Mouse (Mus musculus) CH12.LX (cell line): ENCODE measurements around the gene Pi4k2b. TPM values are rescaled to one million over a fixed set of nuclear protein-coding genes. Genes with fewer than 3 reads are reported as not detected.

ENCODE experiments used
- DNase-seq: peaks from one replicate; pipeline ENCODE4 v3.0.0-alpha.2; 2013; ENCODE audit errors: extremely low read depth
- H3K27ac ChIP-seq: 2 replicates; pipeline ENCODE4 v1.5.1; 2012; ENCODE audit warnings: low read depth, mild to moderate bottlenecking, control low read depth, moderate library complexity; ENCODE audit not compliant: insufficient read depth
- H3K27me3 ChIP-seq: replicated peaks from 2 replicates; pipeline ENCODE3; 2012; ENCODE audit warnings: inconsistent platforms
- H3K36me3 ChIP-seq, 2 experiments: replicated peaks in 1 of 2; 2 replicates each; pipeline versions ENCODE3 to v1.6.1; 2012; ENCODE audit warnings: inconsistent platforms in 1 of 2, low read length in 1 of 2, mild to moderate bottlenecking in 1 of 2, mixed read lengths in 1 of 2, moderate library complexity in 1 of 2; ENCODE audit not compliant: control insufficient read depth in 1 of 2, insufficient read depth in 1 of 2
- H3K4me1 ChIP-seq, 2 experiments: 2 replicates each; pipeline ENCODE4 v1.6.1; 2012; ENCODE audit warnings: inconsistent platforms in 1 of 2, moderate library complexity in 1 of 2; ENCODE audit not compliant: insufficient read depth in 2 of 2, control insufficient read depth in 1 of 2
- H3K4me2 ChIP-seq: 2 replicates; pipeline ENCODE4 v1.6.1; 2012; ENCODE audit warnings: low read depth, mild to moderate bottlenecking, control low read depth; ENCODE audit not compliant: poor library complexity, insufficient read depth, severe bottlenecking
- H3K4me3 ChIP-seq, 3 experiments: fragments of 150-350 bp in 1 of 3; sonication (generic) in 1 of 3; replicated peaks in 1 of 3; 2 replicates each; pipeline versions ENCODE3 to v1.5.1; 2011 to 2012; ENCODE audit warnings: low read depth in 2 of 3, low read length in 2 of 3, mild to moderate bottlenecking in 2 of 3, moderate library complexity in 2 of 3, control low read depth in 1 of 3, improper control_type of control experiment in 1 of 3, inconsistent platforms in 1 of 3, mixed read lengths in 1 of 3; ENCODE audit not compliant: poor library complexity in 1 of 3
- H3K79me2 ChIP-seq: replicated peaks from 2 replicates; pipeline ENCODE4 v1.6.1; 2012; ENCODE audit warnings: mild to moderate bottlenecking, moderate library complexity; ENCODE audit not compliant: control insufficient read depth, poor library complexity, insufficient read depth, severe bottlenecking; ENCODE audit errors: extremely low read depth
- H3K9ac ChIP-seq: 2 replicates; pipeline ENCODE4 v1.6.1; 2012; ENCODE audit warnings: low read depth, mild to moderate bottlenecking, control low read depth, moderate library complexity; ENCODE audit not compliant: insufficient read depth
- H3K9me3 ChIP-seq: replicated peaks from 2 replicates; pipeline ENCODE3; 2012; ENCODE audit warnings: low read length, inconsistent platforms, mixed read lengths
- CHD2 ChIP-seq: IDR thresholded peaks from 2 replicates; pipeline ENCODE4 v1.6.1; 2011; ENCODE audit warnings: low read length, improper control_type of control experiment
- E2F4 ChIP-seq: IDR thresholded peaks from 2 replicates; pipeline ENCODE4 v1.6.1; 2011; ENCODE audit warnings: low read depth, low read length, improper control_type of control experiment; ENCODE audit not compliant: insufficient replicate concordance
- ELF1 ChIP-seq: IDR thresholded peaks from 2 replicates; pipeline ENCODE4 v1.6.1; 2014; ENCODE audit warnings: low read depth, mild to moderate bottlenecking, inconsistent platforms, low read length, improper control_type of control experiment
- ETS1 ChIP-seq: conservative IDR thresholded peaks from 2 replicates; pipeline ENCODE4 v1.6.1; 2012; ENCODE audit warnings: low read depth, mild to moderate bottlenecking, inconsistent platforms, low read length, improper control_type of control experiment, moderate library complexity
- HCFC1 ChIP-seq: IDR thresholded peaks from 2 replicates; pipeline ENCODE4 v1.6.1; 2012; ENCODE audit warnings: low read depth, mild to moderate bottlenecking, inconsistent platforms, low read length, improper control_type of control experiment
- IRF4 ChIP-seq: IDR thresholded peaks from 2 replicates; pipeline ENCODE4 v1.6.1; 2014; ENCODE audit warnings: low read depth, mild to moderate bottlenecking, inconsistent platforms, low read length, improper control_type of control experiment
- JUN ChIP-seq: IDR thresholded peaks from 2 replicates; pipeline ENCODE4 v1.6.1; 2011; ENCODE audit warnings: low read depth, mild to moderate bottlenecking, low read length, improper control_type of control experiment, moderate library complexity; ENCODE audit not compliant: insufficient read depth
- KAT2A ChIP-seq: IDR thresholded peaks from 2 replicates; pipeline ENCODE4 v1.6.1; 2012; ENCODE audit warnings: low read length, improper control_type of control experiment, inconsistent platforms; ENCODE audit not compliant: insufficient replicate concordance
- MAFK ChIP-seq: IDR thresholded peaks from 2 replicates; pipeline ENCODE4 v1.6.1; 2011; ENCODE audit warnings: low read length, improper control_type of control experiment; ENCODE audit not compliant: insufficient replicate concordance
- MAZ ChIP-seq: IDR thresholded peaks from 2 replicates; pipeline ENCODE4 v1.6.1; 2012; ENCODE audit warnings: low read depth, mild to moderate bottlenecking, inconsistent platforms, low read length, improper control_type of control experiment, moderate library complexity
- MEF2A ChIP-seq: IDR thresholded peaks from 2 replicates; pipeline ENCODE4 v1.6.1; 2014; ENCODE audit warnings: low read depth, mild to moderate bottlenecking, inconsistent platforms, low read length, improper control_type of control experiment, borderline replicate concordance
- MYC ChIP-seq: IDR thresholded peaks from 2 replicates; pipeline ENCODE4 v1.6.1; 2011; ENCODE audit warnings: low read depth, mild to moderate bottlenecking, improper control_type of control experiment, low read length
- PAX5 ChIP-seq: IDR thresholded peaks from 2 replicates; pipeline ENCODE4 v1.6.1; 2012; ENCODE audit warnings: low read length, inconsistent platforms, mixed read lengths
- POLR2A ChIP-seq: IDR thresholded peaks from 2 replicates; pipeline ENCODE4 v1.6.1; 2011; ENCODE audit warnings: low read depth, mild to moderate bottlenecking, improper control_type of control experiment, low read length
- POLR2AphosphoS2 ChIP-seq: IDR thresholded peaks from 2 replicates; pipeline ENCODE4 v1.6.1; 2011; ENCODE audit warnings: low read depth, low read length, improper control_type of control experiment
- RAD21 ChIP-seq: IDR thresholded peaks from 2 replicates; pipeline ENCODE4 v1.6.1; 2011; ENCODE audit warnings: low read depth, mild to moderate bottlenecking, low read length, improper control_type of control experiment, moderate library complexity
- SIN3A ChIP-seq: IDR thresholded peaks from 2 replicates; pipeline ENCODE4 v1.6.1; 2012; ENCODE audit warnings: low read length, improper control_type of control experiment, inconsistent platforms
- SMC3 ChIP-seq: IDR thresholded peaks from 2 replicates; pipeline ENCODE4 v1.6.1; 2011; ENCODE audit warnings: low read depth, low read length, improper control_type of control experiment
- TCF12 ChIP-seq: IDR thresholded peaks from 2 replicates; pipeline ENCODE4 v1.6.1; 2014; ENCODE audit warnings: low read depth, mild to moderate bottlenecking, inconsistent platforms, low read length, improper control_type of control experiment
- UBTF ChIP-seq: IDR thresholded peaks from 2 replicates; pipeline ENCODE4 v1.6.1; 2012; ENCODE audit warnings: low read depth, mild to moderate bottlenecking, inconsistent platforms, low read length, improper control_type of control experiment, moderate library complexity
- USF1 ChIP-seq: IDR thresholded peaks from 2 replicates; pipeline ENCODE4 v1.6.1; 2014; ENCODE audit warnings: low read depth, mild to moderate bottlenecking, inconsistent platforms, low read length, improper control_type of control experiment
- USF2 ChIP-seq: conservative IDR thresholded peaks from 2 replicates; pipeline ENCODE4 v1.6.1; 2011; ENCODE audit warnings: low read depth, low read length, improper control_type of control experiment
- ZC3H11A ChIP-seq: IDR thresholded peaks from 2 replicates; pipeline ENCODE4 v1.6.1; 2012; ENCODE audit warnings: low read depth, mild to moderate bottlenecking, inconsistent platforms, low read length, improper control_type of control experiment
- ZMIZ1 ChIP-seq: IDR thresholded peaks from 2 replicates; pipeline ENCODE4 v1.6.1; 2012; ENCODE audit warnings: low read depth, mild to moderate bottlenecking, inconsistent platforms, low read length, improper control_type of control experiment
- dilution Hi-C: fragments of 300-500 bp; cut with MboI; formaldehyde crosslinking; loops from 2 replicates; pipeline ENCODE4 v1.14.3; 2020; ENCODE audit warnings: low sequenced_read_pairs; ENCODE audit not compliant: extremely low pct_unique_long_range_greater_than_20kb, extremely low pct_ligation_motif_present
- in situ Hi-C: fragments of 300-500 bp; cut with MboI; formaldehyde crosslinking; loops from 3 replicates; pipeline ENCODE4 v1.14.3; 2019; ENCODE audit warnings: low sequenced_read_pairs, low pct_ligation_motif_present, low pct_unique_long_range_greater_than_20kb, mixed read lengths
- polyA plus RNA-seq: library from polyadenylated mRNA; unstranded; fragments of >175 nt; gene quantifications from 2 replicates; pipeline ENCODE4 v1.2.1, GENCODE M21; 2012; ENCODE audit warnings: low read depth; ENCODE audit not compliant: insufficient read length
- total RNA-seq, 2 experiments: library from RNA; depleted of rRNA; stranded (reverse); fragments of 300-350 nt in 1 of 2; fragments of >200 nt in 1 of 2; gene quantifications; 2 replicates each; pipeline ENCODE4 v1.2.3; 2012 to 2014

The Pi4k2b gene
- total and polyA plus RNA-seq, 3 experiments, result 10.8 to 27.1 (median 17.0) TPM

- no peak overlapping the region for H3K4me3 ChIP-seq
- H3K4me2 ChIP-seq, result no peak overlapping the region
- H3K27ac ChIP-seq, result no peak overlapping the region
- H3K4me1 ChIP-seq, result no peaks in the 10 kb centered on the region
- no peaks in the 10 kb centered on the region for H3K27me3 ChIP-seq
- peaks cover 53 to 87% of the 10 kb centered on the region in 2 experiments for H3K36me3 ChIP-seq
- no peak overlapping the region for H3K9ac ChIP-seq
- no peaks in the 10 kb centered on the region for H3K9me3 ChIP-seq
- dilution Hi-C loops (no loop called here), in situ Hi-C loops (loop anchor here (25.0 kb wide), 1 partner anchor 300 kb away; no protein-coding TSS in a partner anchor)
- no peaks in the 10 kb centered on the region for H3K79me2 ChIP-seq
- TF ChIP-seq PAX5, result no peak
- TF ChIP-seq IRF4, result no peak
- no peak for TF ChIP-seq ETS1
- TF ChIP-seq USF1, result no peak
- TF ChIP-seq CHD2, result no peak
- TF ChIP-seq MEF2A, result no peak
- no peak for TF ChIP-seq JUN
- TF ChIP-seq ZMIZ1, result no peak
- TF ChIP-seq MAZ, result no peak
- no peak for TF ChIP-seq E2F4
- no peak for TF ChIP-seq HCFC1
- TF ChIP-seq ZC3H11A, result no peak
- no peak for TF ChIP-seq SMC3
- no peak for TF ChIP-seq POLR2AphosphoS2
- TF ChIP-seq MYC, result no peak
- TF ChIP-seq ELF1, result no peak
- TF ChIP-seq USF2, result no peak
- DNase-seq, result no peak
Measured at GRCm38 (mm10) chr5:52812456-52812855, 71.1 kb downstream of the Pi4k2b start.

DNA sequence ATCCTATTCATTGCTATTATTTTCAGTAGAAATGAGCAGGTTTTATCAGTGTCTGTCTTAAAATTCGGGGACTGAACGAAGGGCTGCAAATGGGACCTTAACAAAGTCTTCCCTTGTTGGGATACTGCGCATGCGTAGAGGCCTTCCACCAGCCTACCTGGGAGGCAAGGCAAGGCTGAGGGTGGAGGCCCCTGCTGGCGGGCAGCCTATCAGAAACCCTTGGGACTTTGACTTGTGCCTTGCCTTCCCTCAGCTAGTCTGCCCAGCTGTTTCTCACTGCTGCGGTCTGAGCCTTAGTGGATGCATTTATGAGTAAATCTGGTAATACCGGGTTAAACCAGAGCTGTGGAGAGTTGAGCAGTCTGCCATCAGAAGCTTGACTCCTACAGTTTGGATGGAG, 71.9 kb downstream of the Pi4k2b start:
- in situ Hi-C loops (loop anchor here (25.0 kb wide), 1 partner anchor 301 kb away; no protein-coding TSS in a partner anchor), dilution Hi-C loops (no loop called here)
- Histone ChIP-seq H3K79me2 (no peaks in the 10 kb centered on the region), H3K9me3 (no peaks in the 10 kb centered on the region), H3K4me3 (no peak overlapping the region), H3K27ac (no peak overlapping the region), H3K4me2 (no peak overlapping the region), H3K9ac (no peak overlapping the region), H3K27me3 (no peaks in the 10 kb centered on the region), H3K36me3 (peaks cover 50 to 81% of the 10 kb centered on the region in 2 experiments), H3K4me1 (no peaks in the 10 kb centered on the region)
- TF ChIP-seq RAD21 (no peak), USF1 (no peak), UBTF (no peak), KAT2A (no peak), TCF12 (no peak), HCFC1 (no peak), POLR2A (no peak), SIN3A (no peak), MAFK (no peak)
- no peak for DNase-seq
